Mouse (Mus musculus): Measurements from ENCODE around the gene Mttp. TPM values are rescaled to one million over a fixed set of nuclear protein-coding genes. Genes with fewer than 3 reads are reported as not detected.

Mttp gene
- 8.6 and 9.1 TPM in 2 replicates for polyA plus RNA-seq (2015; fragmentation: Nextera tagmentation; extraction: Ambion mirVana)

- 1% methylated on average over 8 of the region's 8 CpGs for WGBS
- peaks cover 7% of the 10 kb centered on the region for H3K36me3 ChIP-seq (ENCODE audit: control insufficient read depth, insufficient read depth, low read length)
- H3K9ac ChIP-seq (ENCODE audit: low read length): peak within 1 kb of the TSS; percentile 86
- H3K4me2 ChIP-seq (ENCODE audit: low read depth, low read length): peak within 1 kb of the TSS; percentile 87
- H3K9me3 ChIP-seq (ENCODE audit: control insufficient read depth, low read length): no peaks in the 10 kb centered on the region
- peaks cover 3% of the 10 kb centered on the region; the same call in 1 of the 2 replicates for H3K4me1 ChIP-seq (replicated peaks; ENCODE audit: control insufficient read depth, insufficient read depth, low read length)
- peak within 1 kb of the TSS; percentile 100 for H3K27ac ChIP-seq (ENCODE audit: low read length)
- peak; percentile 18; the same call in 1 of the 2 replicates for ATAC-seq (ENCODE audit: low read depth)
- H3K4me3 ChIP-seq (ENCODE audit: low read length): peak within 1 kb of the TSS; percentile 76
- H3K27me3 ChIP-seq (ENCODE audit: control insufficient read depth, insufficient read depth, low read depth, low read length): no peaks in the 10 kb centered on the region
These were observed at the start of gene Mttp for GRCm38 (mm10) chr3:138144642-138145171. TSS of gene Mttp (minus strand) at chr3:138144968.

DNA sequence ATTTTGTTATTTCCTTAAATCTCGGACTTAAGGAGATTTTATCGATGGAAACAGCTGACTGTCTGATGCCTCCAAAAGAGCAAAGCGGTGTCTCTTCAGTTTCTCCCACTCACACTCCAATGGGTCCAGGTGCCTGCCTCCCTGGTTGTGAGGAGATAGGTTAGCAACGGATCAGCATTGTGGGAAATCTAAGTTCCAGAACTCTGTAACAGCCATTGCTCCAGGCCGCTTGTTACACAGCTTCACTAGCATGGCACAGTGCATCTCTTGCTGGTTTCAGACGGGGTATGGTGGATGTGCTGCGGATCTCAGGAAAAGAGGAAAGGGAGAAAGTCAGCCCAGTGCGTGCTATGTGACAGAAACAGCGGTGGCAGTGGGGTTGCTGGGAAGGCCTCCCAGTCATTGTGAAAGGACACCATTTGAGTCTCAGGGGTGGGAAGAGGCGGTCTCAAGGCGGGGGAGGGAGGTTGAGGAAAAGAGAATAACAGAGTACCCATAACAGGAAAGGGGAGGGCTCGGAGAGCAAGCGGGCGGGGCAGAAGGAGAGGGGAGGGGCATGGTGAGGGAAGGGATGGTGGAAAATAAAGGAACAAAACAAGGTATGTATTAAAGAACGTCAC is 49.0 kb upstream of the Mttp start, which contains the start of gene 4930579F01Rik:
Gene 4930579F01Rik, minus strand, starts transcription at position 143 of the 620 bp plus-strand sequence.
- Histone ChIP-seq H3K4me1 (replicated peaks; ENCODE audit: control insufficient read depth, insufficient read depth, low read length) (no peaks in the 10 kb centered on the region), H3K9me3 (ENCODE audit: control insufficient read depth, low read length) (no peaks in the 10 kb centered on the region), H3K4me2 (ENCODE audit: low read depth, low read length) (no peak within 1 kb of the TSS), H3K9ac (ENCODE audit: low read length) (no peak within 1 kb of the TSS), H3K36me3 (ENCODE audit: control insufficient read depth, insufficient read depth, low read length) (no peaks in the 10 kb centered on the region), H3K27me3 (ENCODE audit: control insufficient read depth, insufficient read depth, low read depth, low read length) (no peaks in the 10 kb centered on the region), H3K27ac (ENCODE audit: low read length) (no peak within 1 kb of the TSS), H3K4me3 (ENCODE audit: low read length) (no peak within 1 kb of the TSS)
- ATAC-seq (ENCODE audit: low read depth): no peak
- WGBS: 77% methylated on average over 15 of the region's 15 CpGs

DNA sequence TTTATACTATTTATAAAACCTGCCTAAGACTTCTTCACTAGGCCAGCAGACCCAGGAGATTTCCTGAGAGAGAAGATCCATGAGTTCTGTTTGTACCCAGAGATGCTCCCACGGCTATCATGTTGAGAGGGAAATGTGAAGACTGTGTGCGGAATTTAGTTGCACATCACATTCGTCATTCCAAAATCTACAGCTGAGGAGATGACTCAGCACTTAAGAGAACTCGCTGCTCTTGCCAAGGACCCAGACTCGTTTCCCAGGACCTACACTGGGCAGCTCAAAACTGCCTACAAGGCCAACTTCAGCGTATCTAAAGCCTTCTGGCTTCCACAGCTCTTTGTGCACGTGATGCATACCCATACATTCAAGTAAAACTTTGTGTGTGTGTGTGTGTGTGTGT is 47.5 kb upstream of the Mttp start:
- Histone ChIP-seq H3K4me1 (replicated peaks; ENCODE audit: control insufficient read depth, insufficient read depth, low read length) (no peaks in the 10 kb centered on the region), H3K9me3 (ENCODE audit: control insufficient read depth, low read length) (no peaks in the 10 kb centered on the region), H3K9ac (ENCODE audit: low read length) (no peak overlapping the region), H3K4me3 (ENCODE audit: low read length) (no peak overlapping the region), H3K36me3 (ENCODE audit: control insufficient read depth, insufficient read depth, low read length) (no peaks in the 10 kb centered on the region), H3K27ac (ENCODE audit: low read length) (no peak overlapping the region), H3K4me2 (ENCODE audit: low read depth, low read length) (no peak overlapping the region), H3K27me3 (ENCODE audit: control insufficient read depth, insufficient read depth, low read depth, low read length) (no peaks in the 10 kb centered on the region)
- ATAC-seq (ENCODE audit: low read depth): peak; percentile 43; the same call in 1 of the 2 replicates
- 62% methylated on average over 7 of the region's 7 CpGs for WGBS

GRCm38 (mm10) chr3:138185995-138186930 is 41.5 kb upstream of the Mttp start:
- no peak overlapping the region for H3K9ac ChIP-seq (ENCODE audit: low read length)
- WGBS: 86% methylated on average over 26 of the region's 26 CpGs
- ATAC-seq (ENCODE audit: low read depth): no peak
- H3K9me3 ChIP-seq (ENCODE audit: control insufficient read depth, low read length): no peaks in the 10 kb centered on the region
- H3K27ac ChIP-seq (ENCODE audit: low read length): no peak overlapping the region
- no peak overlapping the region for H3K4me2 ChIP-seq (ENCODE audit: low read depth, low read length)
- H3K36me3 ChIP-seq (ENCODE audit: control insufficient read depth, insufficient read depth, low read length): no peaks in the 10 kb centered on the region
- H3K27me3 ChIP-seq (ENCODE audit: control insufficient read depth, insufficient read depth, low read depth, low read length): no peaks in the 10 kb centered on the region
- no peak overlapping the region for H3K4me3 ChIP-seq (ENCODE audit: low read length)
- peaks cover 5% of the 10 kb centered on the region; the same call in 1 of the 2 replicates for H3K4me1 ChIP-seq (replicated peaks; ENCODE audit: control insufficient read depth, insufficient read depth, low read length)

DNA sequence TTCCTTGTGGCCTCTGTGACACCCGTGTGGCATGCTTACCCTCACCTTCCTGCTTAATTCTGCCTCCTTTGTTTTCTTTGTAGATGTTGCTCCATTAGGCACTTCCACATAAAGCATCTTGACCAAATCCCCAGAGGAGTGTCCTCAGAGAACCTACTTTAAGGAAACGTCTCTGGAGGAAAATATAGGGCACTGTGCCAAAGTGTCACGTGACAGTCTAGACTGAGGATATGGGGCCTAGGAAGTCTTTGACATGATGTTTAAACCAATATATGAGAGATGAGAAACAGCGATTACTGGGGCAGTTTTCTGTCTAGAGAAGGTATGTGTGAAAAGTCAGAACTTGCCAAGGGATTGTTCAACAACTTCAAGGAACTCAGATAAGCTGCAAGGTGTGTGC is 40.5 kb upstream of the Mttp start:
- WGBS: 22% methylated on average over 4 of the region's 4 CpGs
- Histone ChIP-seq H3K27me3 (ENCODE audit: control insufficient read depth, insufficient read depth, low read depth, low read length) (no peaks in the 10 kb centered on the region), H3K4me3 (ENCODE audit: low read length) (no peak overlapping the region), H3K4me2 (ENCODE audit: low read depth, low read length) (no peak overlapping the region), H3K9me3 (ENCODE audit: control insufficient read depth, low read length) (no peaks in the 10 kb centered on the region), H3K36me3 (ENCODE audit: control insufficient read depth, insufficient read depth, low read length) (no peaks in the 10 kb centered on the region), H3K9ac (ENCODE audit: low read length) (no peak overlapping the region), H3K4me1 (replicated peaks; ENCODE audit: control insufficient read depth, insufficient read depth, low read length) (peaks cover 5% of the 10 kb centered on the region; the same call in 1 of the 2 replicates), H3K27ac (ENCODE audit: low read length) (no peak overlapping the region)
- peak; percentile 31; the same call in 1 of the 2 replicates for ATAC-seq (ENCODE audit: low read depth)

DNA sequence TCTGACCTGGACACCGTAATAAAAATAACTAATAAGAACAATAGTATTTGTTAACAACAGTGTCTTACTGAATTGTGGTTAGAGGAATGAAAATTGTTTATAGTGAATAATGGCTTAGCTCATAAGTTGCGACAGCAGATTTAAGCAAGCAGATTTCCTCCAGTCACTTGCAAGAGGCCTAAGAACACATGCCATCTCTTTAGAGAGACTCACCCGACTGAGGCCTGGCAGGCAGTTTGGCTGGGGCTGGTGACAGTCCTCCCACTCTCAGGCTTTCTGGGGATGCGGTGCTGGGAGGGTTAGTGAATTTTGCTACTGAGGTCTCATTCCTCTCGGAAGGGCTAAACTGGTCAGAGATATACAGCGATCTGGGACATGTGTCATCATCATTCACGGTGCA is 38.6 kb upstream of the Mttp start:
- Histone ChIP-seq H3K27me3 (ENCODE audit: control insufficient read depth, insufficient read depth, low read depth, low read length) (no peaks in the 10 kb centered on the region), H3K4me1 (replicated peaks; ENCODE audit: control insufficient read depth, insufficient read depth, low read length) (peaks cover 5% of the 10 kb centered on the region; the same call in 1 of the 2 replicates), H3K27ac (ENCODE audit: low read length) (no peak overlapping the region), H3K9ac (ENCODE audit: low read length) (no peak overlapping the region), H3K9me3 (ENCODE audit: control insufficient read depth, low read length) (no peaks in the 10 kb centered on the region), H3K4me3 (ENCODE audit: low read length) (no peak overlapping the region), H3K4me2 (ENCODE audit: low read depth, low read length) (no peak overlapping the region), H3K36me3 (ENCODE audit: control insufficient read depth, insufficient read depth, low read length) (no peaks in the 10 kb centered on the region)
- 70% methylated on average over 7 of the region's 7 CpGs for WGBS
- no peak for ATAC-seq (ENCODE audit: low read depth)

DNA sequence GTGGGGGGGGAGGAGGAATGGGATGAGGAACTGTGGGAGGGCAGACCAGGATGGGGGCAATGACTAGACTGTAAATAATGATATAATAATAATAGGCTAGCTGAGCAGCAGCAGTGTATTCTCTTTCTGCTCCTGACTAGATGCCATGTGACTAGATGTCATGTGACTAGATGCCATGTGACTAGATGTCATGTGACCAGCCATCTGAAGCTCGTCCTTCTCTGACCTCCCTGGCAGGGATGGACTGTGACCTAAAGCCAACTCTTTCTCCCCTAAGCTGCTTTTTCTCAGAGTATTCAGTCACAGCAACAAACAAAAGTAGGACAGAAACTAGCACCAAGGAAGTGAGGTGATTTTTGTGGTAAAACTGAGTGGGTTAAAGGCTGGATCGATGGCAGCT is 37.3 kb upstream of the Mttp start:
- Histone ChIP-seq H3K36me3 (ENCODE audit: control insufficient read depth, insufficient read depth, low read length) (no peaks in the 10 kb centered on the region), H3K4me3 (ENCODE audit: low read length) (no peak overlapping the region), H3K4me1 (replicated peaks; ENCODE audit: control insufficient read depth, insufficient read depth, low read length) (peaks cover 5% of the 10 kb centered on the region; the same call in 1 of the 2 replicates), H3K4me2 (ENCODE audit: low read depth, low read length) (no peak overlapping the region), H3K27ac (ENCODE audit: low read length) (no peak overlapping the region), H3K9me3 (ENCODE audit: control insufficient read depth, low read length) (no peaks in the 10 kb centered on the region; the same call in 1 of the 2 replicates), H3K9ac (ENCODE audit: low read length) (no peak overlapping the region), H3K27me3 (ENCODE audit: control insufficient read depth, insufficient read depth, low read depth, low read length) (no peaks in the 10 kb centered on the region)
- ATAC-seq (ENCODE audit: low read depth): no peak
- WGBS: 82% methylated on average over 2 of the region's 2 CpGs

- Histone ChIP-seq H3K27me3 (ENCODE audit: control insufficient read depth, insufficient read depth, low read depth, low read length) (no peaks in the 10 kb centered on the region), H3K36me3 (ENCODE audit: control insufficient read depth, insufficient read depth, low read length) (no peaks in the 10 kb centered on the region), H3K9me3 (ENCODE audit: control insufficient read depth, low read length) (no peaks in the 10 kb centered on the region; the same call in 1 of the 2 replicates), H3K27ac (ENCODE audit: low read length) (no peak overlapping the region), H3K4me3 (ENCODE audit: low read length) (no peak overlapping the region), H3K4me1 (replicated peaks; ENCODE audit: control insufficient read depth, insufficient read depth, low read length) (peaks cover 2% of the 10 kb centered on the region; the same call in 1 of the 2 replicates), H3K9ac (ENCODE audit: low read length) (no peak overlapping the region), H3K4me2 (ENCODE audit: low read depth, low read length) (no peak overlapping the region)
- 54% methylated on average over 6 of the region's 6 CpGs for WGBS
- ATAC-seq (ENCODE audit: low read depth): peak; percentile 83
These were observed 30.8 kb upstream of the Mttp start for GRCm38 (mm10) chr3:138175551-138175950.

DNA sequence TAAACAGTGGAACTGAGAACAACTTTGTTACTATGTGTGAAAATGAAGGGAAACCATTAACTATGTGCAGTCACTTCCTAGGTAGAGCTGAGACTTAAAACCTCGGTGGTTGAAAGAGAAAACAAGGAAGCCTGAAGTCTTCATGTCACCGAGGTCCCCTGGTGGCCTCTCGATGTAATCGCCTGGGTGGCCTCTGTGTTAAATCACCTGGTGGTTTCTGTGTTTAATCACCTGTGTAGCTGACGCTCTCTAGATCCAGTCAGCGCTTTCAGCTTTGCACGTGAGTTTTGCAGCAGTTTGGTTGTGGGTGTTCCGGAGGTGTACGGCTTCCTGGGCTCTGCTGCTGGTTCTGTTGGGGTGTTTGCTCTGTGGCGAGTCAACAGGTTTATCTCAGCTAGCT is 28.5 kb upstream of the Mttp start:
- Histone ChIP-seq H3K27ac (ENCODE audit: low read length) (no peak overlapping the region), H3K36me3 (ENCODE audit: control insufficient read depth, insufficient read depth, low read length) (no peaks in the 10 kb centered on the region), H3K4me3 (ENCODE audit: low read length) (no peak overlapping the region), H3K9ac (ENCODE audit: low read length) (no peak overlapping the region), H3K4me1 (replicated peaks; ENCODE audit: control insufficient read depth, insufficient read depth, low read length) (peaks cover 2% of the 10 kb centered on the region; the same call in 1 of the 2 replicates), H3K9me3 (ENCODE audit: control insufficient read depth, low read length) (no peaks in the 10 kb centered on the region; the same call in 1 of the 2 replicates), H3K4me2 (ENCODE audit: low read depth, low read length) (no peak overlapping the region), H3K27me3 (ENCODE audit: control insufficient read depth, insufficient read depth, low read depth, low read length) (no peaks in the 10 kb centered on the region)
- ATAC-seq (ENCODE audit: low read depth): no peak
- WGBS: 74% methylated on average over 10 of the region's 10 CpGs
